Mouse (Mus musculus) ES-Bruce4 (cell line): ENCODE data around the gene Atg14.

Source experiments
- CTCF ChIP-seq: IDR thresholded peaks from one replicate; pipeline ENCODE4 v1.8.1; 2011; ENCODE audit warnings: low read depth, low read length
- POLR2A ChIP-seq: IDR thresholded peaks from one replicate; pipeline ENCODE4 v1.8.1; 2011; ENCODE audit warnings: low read length; ENCODE audit not compliant: insufficient read depth

GRCm38 (mm10) chr14:47590391-47590975 lies 20.0 kb upstream of the Atg14 start:
- TF ChIP-seq POLR2A (no peak), CTCF (no peak)
